Mouse (Mus musculus): Measurements from ENCODE around the gene Pygo2.

GRCm38 (mm10) chr3:89393605-89394004 lies 36.4 kb upstream of the Pygo2 start:
- TF ChIP-seq POLR2A (IDR thresholded peaks at IDR 0.05; ENCODE audit: control insufficient read depth, low read depth, low read length) (peak; percentile 31), CTCF (IDR thresholded peaks at IDR 0.05; ENCODE audit: control insufficient read depth, insufficient read depth, insufficient replicate concordance, low read depth, low read length) (no peak)

Data from testis, adult 2 months (tissue).